Mouse (Mus musculus) hindbrain, postnatal 0 days (tissue): ENCODE data around the gene Tnk1. TPM values are rescaled to one million over a fixed set of nuclear protein-coding genes. Genes with fewer than 3 reads are reported as not detected.

Experiments used
- ATAC-seq: fragments of 200-750 bp; cut with Nextera tagmentation; 2 replicates; pipeline ENCODE4 v1.8.0; 2017; ENCODE audit warnings: mild to moderate bottlenecking, moderate TSS enrichment, moderate library complexity
- DNase-seq: peaks from one replicate; pipeline ENCODE4 v3.0.0-alpha.2; 2015; ENCODE audit warnings: low spot score
- H3K27ac ChIP-seq: fragments of 300-500 bp; sonication (generic); 2 replicates; pipeline ENCODE4 v1.5.1; 2014; ENCODE audit warnings: mild to moderate bottlenecking
- H3K27me3 ChIP-seq: fragments of 300-500 bp; sonication (generic); 2 replicates; pipeline ENCODE4 v1.6.1; 2014; ENCODE audit warnings: low read length, mixed read lengths; ENCODE audit not compliant: insufficient read depth
- H3K36me3 ChIP-seq: fragments of 300-500 bp; sonication (generic); 2 replicates; pipeline ENCODE4 v1.6.1; 2014; ENCODE audit warnings: low read length, mixed read lengths; ENCODE audit not compliant: insufficient read depth
- H3K4me1 ChIP-seq: fragments of 300-500 bp; sonication (generic); 2 replicates; pipeline ENCODE4 v1.6.1; 2014; ENCODE audit warnings: antibody characterized with exemption, low read length, mixed read lengths; ENCODE audit not compliant: insufficient read depth
- H3K4me2 ChIP-seq: fragments of 300-500 bp; sonication (generic); 2 replicates; pipeline ENCODE4 v1.6.1; 2014; ENCODE audit warnings: low read depth, mild to moderate bottlenecking, low read length, moderate library complexity, mixed read lengths
- H3K4me3 ChIP-seq: fragments of 300-500 bp; sonication (generic); 2 replicates; pipeline ENCODE4 v1.5.1; 2014; ENCODE audit warnings: low read length
- H3K9ac ChIP-seq: fragments of 300-500 bp; sonication (generic); replicated peaks from 2 replicates; pipeline ENCODE4 v1.6.1; 2014; ENCODE audit warnings: mild to moderate bottlenecking, low read length, moderate library complexity, mixed read lengths
- H3K9me3 ChIP-seq: fragments of 300-500 bp; sonication (generic); 2 replicates; pipeline ENCODE4 v1.6.1; 2016; ENCODE audit warnings: low read length, mixed read lengths
- CTCF ChIP-seq: IDR thresholded peaks from 2 replicates; pipeline ENCODE4 v1.5.1; 2016; ENCODE audit warnings: antibody characterized with exemption, control low read depth, low read depth
- WGBS: fragments of 180-500 bp; shearing (Covaris S2); extraction: QIAGEN DNeasy Blood & Tissue Kit; methylation state at CpG from one replicate; pipeline ENCODE4 v1.1.7; 2014; 5-methylcytosine and 5-hydroxymethylcytosine counted together
- microRNA-seq, 2 experiments: library from miRNA; unstranded; fragments of <30 nt; microRNA quantifications; one replicate each; pipeline ENCODE4; 2016
- polyA plus RNA-seq: library from polyadenylated mRNA; unstranded; fragments of >200 nt; fragmentation: Nextera tagmentation; extraction: Ambion mirVana; gene quantifications from 2 replicates; pipeline ENCODE4 v1.2.1, GENCODE M21; 2015
- total RNA-seq: library from RNA; depleted of rRNA; stranded (reverse); fragments of >200 nt; gene quantifications from 2 replicates; pipeline ENCODE4 v1.2.3, GENCODE M21; 2014; rRNA removed

Gene Tnk1
- total and polyA plus RNA-seq, 2 experiments from 2014 or later: not detected

DNA sequence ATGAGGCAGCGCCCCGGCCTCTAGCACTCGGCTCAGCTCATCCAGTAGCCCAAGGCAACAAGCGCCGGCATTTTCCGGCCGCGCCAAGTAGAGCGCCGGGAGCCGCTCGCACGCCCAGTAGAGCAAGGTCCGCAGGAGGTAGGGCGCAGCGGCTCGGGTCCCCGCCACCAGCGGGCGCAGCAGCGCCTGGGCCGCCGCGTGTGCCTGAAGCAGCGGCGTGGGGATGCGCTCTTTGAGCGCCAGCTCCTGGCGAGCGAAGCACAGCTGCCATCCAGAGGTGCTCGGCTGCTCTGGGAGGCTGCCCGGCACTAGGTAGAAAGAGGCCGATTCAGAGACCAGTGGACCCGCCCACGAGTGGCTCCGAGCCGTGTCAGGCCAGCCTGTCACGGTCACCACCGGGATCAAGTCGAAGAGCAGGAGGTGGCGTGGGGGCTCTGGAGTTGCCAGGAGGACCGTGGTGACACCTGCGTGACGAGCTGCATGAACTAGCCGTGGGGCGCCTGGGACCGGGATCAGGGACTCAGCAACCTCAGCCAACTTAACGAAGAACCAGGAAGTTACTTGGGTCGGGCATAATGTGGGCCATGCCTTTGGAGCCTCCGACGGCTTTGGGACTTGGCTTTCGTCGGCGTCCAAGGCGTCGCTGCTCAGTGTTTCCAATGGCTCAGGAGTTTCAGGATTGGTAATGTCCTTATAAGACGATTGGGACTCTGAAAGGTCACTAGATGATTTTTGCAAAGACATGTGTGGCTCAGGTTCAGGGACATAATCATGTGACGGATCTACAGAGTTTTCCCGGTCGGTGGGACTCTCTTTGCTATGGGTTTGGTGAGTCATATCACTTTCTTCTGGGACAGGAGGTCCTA lies 54.5 kb downstream of the Tnk1 start:
- Histone ChIP-seq H3K27me3 (peaks cover 20% of the 10 kb centered on the region), H3K4me1 (peaks cover 31% of the 10 kb centered on the region), H3K9ac (peak overlapping the region; percentile 71), H3K4me2 (peak overlapping the region; percentile 95), H3K4me3 (peak overlapping the region; percentile 60), H3K27ac (peak overlapping the region; percentile 92; the same call in 1 of the 2 replicates), H3K9me3 (no peaks in the 10 kb centered on the region), H3K36me3 (no peaks in the 10 kb centered on the region)
- ATAC-seq: peak; percentile 22; the same call in 1 of the 2 replicates
- WGBS: 2% methylated on average over 60 of the region's 60 CpGs
- TF ChIP-seq CTCF: peak; percentile 48
- DNase-seq: peak; percentile 85

DNA sequence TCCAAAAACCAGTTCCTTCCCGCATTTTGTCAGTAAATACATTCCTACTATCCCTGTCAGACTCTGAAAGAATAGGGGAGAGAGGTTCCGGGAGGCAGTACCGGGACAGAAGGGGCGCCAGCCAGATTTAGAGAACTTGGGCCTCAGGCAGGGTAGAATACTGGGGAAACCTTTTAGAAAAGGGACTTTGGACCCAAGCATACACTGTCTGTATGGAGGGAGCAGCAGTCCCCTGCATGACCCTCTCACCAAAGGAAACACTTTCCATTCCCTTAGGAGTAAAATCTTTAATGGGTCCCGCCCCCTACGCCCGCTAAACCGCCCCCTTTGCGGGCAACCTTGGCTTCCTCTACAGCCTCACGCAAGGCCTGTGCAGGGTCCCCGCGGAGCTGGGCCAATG lies 55.2 kb downstream of the Tnk1 start:
- Histone ChIP-seq H3K4me3 (peak overlapping the region; percentile 60), H3K9me3 (no peaks in the 10 kb centered on the region), H3K27ac (peak overlapping the region; percentile 92), H3K4me1 (peaks cover 33% of the 10 kb centered on the region), H3K36me3 (no peaks in the 10 kb centered on the region), H3K4me2 (peak overlapping the region; percentile 95), H3K9ac (peak overlapping the region; percentile 71), H3K27me3 (peaks cover 20% of the 10 kb centered on the region)
- ATAC-seq (no peak), DNase-seq (no peak)
- 1% methylated on average over 12 of the region's 12 CpGs for WGBS
- TF ChIP-seq CTCF: no peak

DNA sequence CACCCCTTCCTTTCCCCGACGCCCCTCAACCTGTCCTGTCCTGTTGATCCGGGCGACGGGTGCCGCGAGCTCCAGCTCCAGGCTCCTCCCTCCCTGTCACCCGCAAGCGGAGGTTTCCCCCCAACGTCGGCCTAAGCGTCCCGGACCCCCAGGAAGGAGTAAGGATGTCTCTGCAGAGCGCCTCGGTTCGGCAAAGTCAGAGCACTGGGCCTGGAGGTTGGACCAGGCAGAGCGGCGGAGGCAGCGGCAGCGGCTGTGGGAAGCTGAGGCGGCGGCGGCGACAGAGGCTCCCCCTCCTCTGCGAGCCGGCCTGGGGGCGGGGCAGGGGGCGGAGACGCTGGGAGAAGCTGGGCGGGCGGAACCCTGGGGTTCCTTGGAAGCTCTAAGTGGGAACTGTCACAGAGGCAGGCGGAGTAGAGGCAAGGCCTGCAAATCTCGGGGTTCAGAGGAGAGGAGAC lies 55.9 kb downstream of the Tnk1 start:
- Histone ChIP-seq H3K4me1 (peaks cover 33% of the 10 kb centered on the region), H3K9ac (peak overlapping the region; percentile 71), H3K4me3 (peak overlapping the region; percentile 60), H3K36me3 (no peaks in the 10 kb centered on the region), H3K4me2 (peak overlapping the region; percentile 95), H3K27me3 (peaks cover 20% of the 10 kb centered on the region), H3K9me3 (no peaks in the 10 kb centered on the region), H3K27ac (peak overlapping the region; percentile 92)
- peak; percentile 87 for DNase-seq
- WGBS: under 1% methylated on average over 33 of the region's 33 CpGs
- ATAC-seq: peak; percentile 13; the same call in 1 of the 2 replicates
- TF ChIP-seq CTCF: no peak

DNA sequence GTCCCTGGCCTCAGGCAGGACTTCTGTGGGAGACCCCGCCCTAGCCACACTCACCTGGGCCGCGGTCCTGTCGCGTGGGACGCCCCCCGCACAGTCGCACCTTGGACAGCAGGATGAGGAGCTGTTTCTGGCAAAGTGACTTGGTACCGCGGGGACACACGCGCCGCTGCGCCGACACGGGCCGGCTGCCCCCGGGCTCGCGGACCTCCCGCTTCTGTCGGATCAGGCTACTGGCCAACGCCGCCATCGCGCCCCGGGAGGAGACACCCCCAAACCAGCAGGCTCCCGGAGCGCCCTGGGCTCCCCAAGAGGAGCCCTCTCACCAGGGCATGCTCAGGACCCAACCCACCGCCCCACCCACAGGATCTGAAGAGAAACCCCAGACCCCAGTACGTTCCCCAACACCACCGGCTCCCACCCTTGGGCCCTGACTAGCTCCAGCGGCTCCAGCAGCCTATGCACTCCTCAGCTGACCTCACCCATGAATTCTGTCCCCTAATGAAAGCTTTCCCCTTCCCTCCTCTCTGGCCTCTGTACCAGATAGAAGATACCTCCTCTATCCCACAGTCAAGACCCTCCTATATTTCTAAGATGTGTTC lies 57.1 kb downstream of the Tnk1 start, which contains the start of gene Fgf11:
Gene Fgf11 (minus strand): TSS at position 479 of the 599 bp plus-strand sequence.
- H3K27ac ChIP-seq: peak within 1 kb of the TSS; percentile 92
- H3K4me2 ChIP-seq: peak within 1 kb of the TSS; percentile 95
- H3K4me3 ChIP-seq: peak within 1 kb of the TSS; percentile 60
- ATAC-seq: peak; percentile 8; the same call in 1 of the 2 replicates
- peaks cover 33% of the 10 kb centered on the region for H3K4me1 ChIP-seq
- peaks cover 20% of the 10 kb centered on the region for H3K27me3 ChIP-seq
- DNase-seq: no peak
- H3K36me3 ChIP-seq: no peaks in the 10 kb centered on the region
- TF ChIP-seq CTCF: no peak
- H3K9me3 ChIP-seq: no peaks in the 10 kb centered on the region
- 2% methylated on average over 33 of the region's 33 CpGs for WGBS
- H3K9ac ChIP-seq: peak within 1 kb of the TSS; percentile 71

Small RNA genes lying within 50 kb of the gene (microRNA-seq; reads per million reads assigned to microRNA genes)
- gene Mir6924: 0 reads per million in 2 experiments

Other genes starting within 250 kb of the Tnk1 start
Only the 30 nearest of the 42 such genes appear.
- gene Tnfsfm13, start 162.6 kb downstream of the Tnk1 start, total RNA-seq: 0.94 and 4.6 TPM in 2 replicates
- gene Tnfsfm13, start 162.6 kb downstream of the Tnk1 start, polyA plus RNA-seq: 2.0 and 2.8 TPM in 2 replicates
- gene Polr2a, start 100.1 kb downstream of the Tnk1 start, total RNA-seq: 18.3 and 18.8 TPM in 2 replicates
- 9.1 and 10.5 TPM in 2 replicates for gene Polr2a, start 100.1 kb downstream of the Tnk1 start, polyA plus RNA-seq
- 0.72 TPM in 1 of 2 replicates, not detected in the other for gene Slc35g3, start 96.8 kb downstream of the Tnk1 start, total RNA-seq
- gene Slc35g3, start 96.8 kb downstream of the Tnk1 start, polyA plus RNA-seq: 0.11 and 0.15 TPM in 2 replicates
- 39.2 and 39.9 TPM in 2 replicates for gene Zbtb4, start 92.8 kb downstream of the Tnk1 start, total RNA-seq
- 4.6 and 4.9 TPM in 2 replicates for gene Zbtb4, start 92.8 kb downstream of the Tnk1 start, polyA plus RNA-seq
- 1.5 TPM in 1 of 2 replicates, not detected in the other for gene Chrnb1, start 62.8 kb downstream of the Tnk1 start, total RNA-seq
- gene Chrnb1, start 62.8 kb downstream of the Tnk1 start, polyA plus RNA-seq: 0.85 and 1.5 TPM in 2 replicates
- gene Fgf11, start 56.9 kb downstream of the Tnk1 start, total RNA-seq: 19.1 and 19.2 TPM in 2 replicates
- 3.8 and 4.4 TPM in 2 replicates for gene Fgf11, start 56.9 kb downstream of the Tnk1 start, polyA plus RNA-seq
- gene Tmem102, start 53.1 kb downstream of the Tnk1 start, total RNA-seq: 0.16 and 0.72 TPM in 2 replicates
- gene Tmem102, start 53.1 kb downstream of the Tnk1 start, polyA plus RNA-seq: 1.1 and 1.5 TPM in 2 replicates
- not detected in 2 replicates for gene Gm39566, start 43.4 kb downstream of the Tnk1 start, total RNA-seq
- not detected in 2 replicates for gene Gm39566, start 43.4 kb downstream of the Tnk1 start, polyA plus RNA-seq
- gene Spem2, start 40.3 kb downstream of the Tnk1 start, total RNA-seq: not detected in 2 replicates
- not detected in 2 replicates for gene Spem2, start 40.3 kb downstream of the Tnk1 start, polyA plus RNA-seq
- not detected in 2 replicates for gene Spem1, start 36.5 kb downstream of the Tnk1 start, total RNA-seq
- gene Spem1, start 36.5 kb downstream of the Tnk1 start, polyA plus RNA-seq: 0.28 and 0.40 TPM in 2 replicates
- gene Nlgn2, start 20.9 kb downstream of the Tnk1 start, total RNA-seq: 126 and 130 TPM in 2 replicates
- gene Nlgn2, start 20.9 kb downstream of the Tnk1 start, polyA plus RNA-seq: 20.8 and 22.3 TPM in 2 replicates
- gene Tmem256, start 20.2 kb downstream of the Tnk1 start, total RNA-seq: 119 and 153 TPM in 2 replicates
- 435 and 439 TPM in 2 replicates for gene Tmem256, start 20.2 kb downstream of the Tnk1 start, polyA plus RNA-seq
- 24.7 and 26.3 TPM in 2 replicates for gene Plscr3, start 12.4 kb downstream of the Tnk1 start, total RNA-seq
- 32.2 and 33.4 TPM in 2 replicates for gene Plscr3, start 12.4 kb downstream of the Tnk1 start, polyA plus RNA-seq
- not detected in 2 replicates for gene Tmem95, start 19.3 kb upstream of the Tnk1 start, total RNA-seq
- gene Tmem95, start 19.3 kb upstream of the Tnk1 start, polyA plus RNA-seq: not detected in 2 replicates
- gene Kctd11, start 22.7 kb upstream of the Tnk1 start, total RNA-seq: 1.7 and 2.0 TPM in 2 replicates
- 1.3 and 1.7 TPM in 2 replicates for gene Kctd11, start 22.7 kb upstream of the Tnk1 start, polyA plus RNA-seq
- 1.5 TPM in 1 of 2 replicates, not detected in the other for gene Acap1, start 36.8 kb upstream of the Tnk1 start, total RNA-seq
- 0.20 and 0.21 TPM in 2 replicates for gene Acap1, start 36.8 kb upstream of the Tnk1 start, polyA plus RNA-seq
- 2.9 and 9.7 TPM in 2 replicates for gene 2810408A11Rik, start 42.3 kb upstream of the Tnk1 start, total RNA-seq
- gene 2810408A11Rik, start 42.3 kb upstream of the Tnk1 start, polyA plus RNA-seq: 6.5 and 8.1 TPM in 2 replicates
- gene Neurl4, start 42.3 kb upstream of the Tnk1 start, total RNA-seq: 95.1 and 118 TPM in 2 replicates
- 11.9 and 13.1 TPM in 2 replicates for gene Neurl4, start 42.3 kb upstream of the Tnk1 start, polyA plus RNA-seq
- gene Gps2, start 55.2 kb upstream of the Tnk1 start, total RNA-seq: 48.1 and 67.6 TPM in 2 replicates
- gene Gps2, start 55.2 kb upstream of the Tnk1 start, polyA plus RNA-seq: 60.8 and 65.9 TPM in 2 replicates
- 491 and 500 TPM in 2 replicates for gene Eif5a, start 63.2 kb upstream of the Tnk1 start, total RNA-seq
- gene Eif5a, start 63.2 kb upstream of the Tnk1 start, polyA plus RNA-seq: 1,157 and 1,160 TPM in 2 replicates
- 23.9 and 31.1 TPM in 2 replicates for gene Ybx2, start 77.1 kb upstream of the Tnk1 start, total RNA-seq
- gene Ybx2, start 77.1 kb upstream of the Tnk1 start, polyA plus RNA-seq: 3.3 and 5.9 TPM in 2 replicates
- 9.5 and 12.8 TPM in 2 replicates for gene Slc2a4, start 89.5 kb upstream of the Tnk1 start, total RNA-seq
- gene Slc2a4, start 89.5 kb upstream of the Tnk1 start, polyA plus RNA-seq: 6.1 and 6.5 TPM in 2 replicates
- gene Cldn7, start 106.0 kb upstream of the Tnk1 start, total RNA-seq: not detected in 2 replicates
- gene Cldn7, start 106.0 kb upstream of the Tnk1 start, polyA plus RNA-seq: 0.18 and 0.19 TPM in 2 replicates
- gene Ctdnep1, start 122.4 kb upstream of the Tnk1 start, total RNA-seq: 37.7 and 40.9 TPM in 2 replicates
- 24.7 and 25.0 TPM in 2 replicates for gene Ctdnep1, start 122.4 kb upstream of the Tnk1 start, polyA plus RNA-seq
- 137 and 147 TPM in 2 replicates for gene Elp5, start 123.8 kb upstream of the Tnk1 start, total RNA-seq
- 168 and 170 TPM in 2 replicates for gene Elp5, start 123.8 kb upstream of the Tnk1 start, polyA plus RNA-seq
- gene Gabarap, start 132.4 kb upstream of the Tnk1 start, total RNA-seq: 175 and 209 TPM in 2 replicates
- gene Gabarap, start 132.4 kb upstream of the Tnk1 start, polyA plus RNA-seq: 548 and 563 TPM in 2 replicates
- 34.3 and 47.9 TPM in 2 replicates for gene Phf23, start 137.0 kb upstream of the Tnk1 start, total RNA-seq
- 44.0 and 46.0 TPM in 2 replicates for gene Phf23, start 137.0 kb upstream of the Tnk1 start, polyA plus RNA-seq
- 20.9 and 37.3 TPM in 2 replicates for gene Dvl2, start 141.9 kb upstream of the Tnk1 start, total RNA-seq
- 18.1 and 19.3 TPM in 2 replicates for gene Dvl2, start 141.9 kb upstream of the Tnk1 start, polyA plus RNA-seq
- 44.4 and 47.2 TPM in 2 replicates for gene Acadvl, start 156.7 kb upstream of the Tnk1 start, total RNA-seq
- 65.2 and 75.2 TPM in 2 replicates for gene Acadvl, start 156.7 kb upstream of the Tnk1 start, polyA plus RNA-seq
- 209 and 225 TPM in 2 replicates for gene Dlg4, start 158.2 kb upstream of the Tnk1 start, total RNA-seq
- gene Dlg4, start 158.2 kb upstream of the Tnk1 start, polyA plus RNA-seq: 18.8 and 22.4 TPM in 2 replicates